Mouse (Mus musculus) B cell, adult 67 days (primary cell): ENCODE data around the gene Entpd5. TPM values are rescaled to one million over a fixed set of nuclear protein-coding genes. Genes with fewer than 3 reads are reported as not detected.

Experiments
- total RNA-seq, 2 experiments: library from RNA; stranded (reverse); gene quantifications; 4 replicates each; pipeline ENCODE4 v1.2.4; 2023

The Entpd5 gene
- total RNA-seq: 10 to 100 TPM; 31.3 to 33.4 TPM

GRCm38 (mm10) chr12:84408819-84409507 lies at the start of gene Entpd5, which contains the start of gene Bbof1:
TSS of gene Entpd5 (minus strand) at chr12:84409029.
TSS of gene Bbof1 (plus strand) at chr12:84409071.

DNA sequence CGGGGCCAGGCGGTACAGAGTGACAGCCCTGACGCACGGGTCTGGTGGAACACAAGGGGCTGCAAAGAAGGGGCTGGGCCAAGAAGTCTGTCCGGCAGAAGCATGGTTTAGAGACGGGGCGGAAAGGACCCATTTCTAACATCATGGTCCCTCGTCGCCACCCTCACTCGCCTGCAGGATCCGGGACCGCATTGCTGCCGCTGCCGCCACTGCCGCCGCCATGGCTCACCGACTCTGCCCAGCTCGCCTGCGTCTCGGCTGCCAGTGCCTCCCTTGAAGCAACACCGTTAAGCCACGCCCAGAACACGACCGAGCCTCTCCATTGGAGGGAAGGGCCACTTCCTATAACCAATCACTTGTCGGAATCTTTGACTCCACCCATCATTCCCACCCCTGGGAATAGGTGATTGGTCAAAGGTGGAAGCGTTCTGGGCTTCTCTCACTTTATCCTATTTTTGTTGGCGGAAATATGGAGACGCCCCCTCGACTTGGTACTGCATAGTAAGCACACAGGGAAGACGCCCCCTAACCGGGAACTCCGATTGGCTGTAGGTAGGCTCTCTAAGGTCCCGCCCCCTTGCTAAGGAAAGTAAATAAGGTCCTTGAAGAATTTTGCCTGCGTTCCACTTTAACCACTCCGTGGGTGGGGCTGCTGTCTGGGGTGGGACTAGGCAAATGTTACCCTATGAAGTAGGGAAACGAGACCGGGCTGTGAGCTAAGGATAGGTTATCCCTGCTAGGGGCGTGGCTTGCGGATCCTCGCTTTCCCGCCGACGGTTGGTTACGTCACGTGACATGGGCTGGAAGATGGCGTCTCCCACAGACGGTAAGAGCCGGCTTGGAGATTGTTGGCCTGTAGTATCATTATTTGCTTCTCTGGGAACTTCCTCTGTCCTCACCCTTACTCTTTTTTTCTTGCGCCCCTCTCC lies 42.2 kb upstream of the Entpd5 start, which contains the start of the genes Aldh6a1 and Lin52:
Aldh6a1 (minus strand) TSS at position 287 of the 929 bp plus-strand sequence.
Lin52 (plus strand) TSS at position 705 of the 929 bp plus-strand sequence.

GRCm38 (mm10) chr12:84416834-84417604 lies 8.2 kb upstream of the Entpd5 start, which contains the start of gene Rnf113a2:
TSS of gene Rnf113a2 (plus strand) at chr12:84417196.

DNA sequence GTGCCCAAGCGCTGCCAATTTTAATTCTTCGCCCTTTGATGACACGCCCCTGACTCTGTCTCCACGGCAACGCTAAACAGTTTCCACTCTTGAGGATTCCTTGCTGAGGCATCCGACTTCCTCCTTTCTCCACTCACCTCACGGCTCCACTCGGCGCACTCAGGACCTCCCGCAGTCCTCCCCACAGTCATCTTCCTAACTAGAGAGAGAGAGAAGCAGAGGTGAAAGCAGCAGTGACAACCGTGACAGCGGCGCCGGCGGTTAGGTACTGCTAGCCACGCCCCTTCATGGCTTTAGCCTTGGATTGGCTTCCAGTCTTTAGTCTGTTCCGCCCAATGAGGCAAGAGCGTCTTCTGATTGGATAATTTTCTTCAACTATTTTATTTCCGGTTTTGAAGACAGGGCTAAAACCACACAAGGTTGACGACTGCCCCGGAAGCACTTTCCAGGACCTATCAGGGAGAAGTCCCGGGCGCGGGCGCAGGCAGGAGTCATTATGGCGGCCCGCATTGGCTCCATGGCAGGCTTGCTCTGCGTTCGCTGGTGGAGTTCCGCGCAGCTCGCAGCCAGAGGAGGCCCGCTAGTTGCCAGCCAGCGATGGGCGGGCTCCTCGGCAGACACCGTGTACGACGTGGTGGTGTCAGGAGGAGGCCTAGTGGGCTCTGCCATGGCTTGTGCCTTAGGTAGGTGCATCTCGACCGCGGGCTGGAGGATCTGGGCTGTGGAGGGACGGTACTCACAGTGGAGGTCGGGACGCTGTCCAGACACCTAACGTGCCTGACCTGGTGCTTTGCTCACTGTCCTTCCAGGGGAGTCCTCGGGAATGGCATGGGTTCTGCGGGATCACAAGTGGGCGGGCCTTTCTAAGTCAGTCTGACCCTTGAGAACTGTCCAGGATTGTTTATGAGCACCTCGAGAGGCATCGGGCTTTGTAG lies 47.0 kb downstream of the Entpd5 start, which contains the start of the genes Coq6 and Fam161b:
Coq6 (plus strand) TSS at position 103 of the 935 bp plus-strand sequence.
Fam161b (minus strand) TSS at position 279 of the 935 bp plus-strand sequence.

Other genes with a start within 250 kb of the Entpd5 start
- gene Elmsan1, start 190.1 kb downstream of the Entpd5 start, total RNA-seq: 100 to 1,000 TPM; 170 to 178 TPM
- 10 to 100 TPM; 18.9 to 25.4 TPM for gene Ptgr2, start 123.8 kb downstream of the Entpd5 start, total RNA-seq
- gene Zfp410, start 92.2 kb downstream of the Entpd5 start, total RNA-seq: 10 to 100 TPM; 61.2 to 62.8 TPM
- 10 to 100 TPM; 28.9 to 38.9 TPM for gene Coq6, start 47.4 kb downstream of the Entpd5 start, total RNA-seq
- gene Fam161b, start 47.2 kb downstream of the Entpd5 start, total RNA-seq: 1 to 10 TPM; 1.7 TPM
- 1 to 10 TPM; 1.3 to 1.8 TPM for gene Bbof1, start within 50 bp of the Entpd5 start, total RNA-seq
- gene Rnf113a2, start 8.2 kb upstream of the Entpd5 start, total RNA-seq: 10 to 100 TPM; 43.1 to 45.4 TPM
- 10 to 100 TPM; 10.7 to 12.1 TPM for gene Aldh6a1, start 42.0 kb upstream of the Entpd5 start, total RNA-seq
- gene Lin52, start 42.4 kb upstream of the Entpd5 start, total RNA-seq: 10 to 100 TPM; 23.8 to 25.7 TPM
- gene Vsx2, start 160.7 kb upstream of the Entpd5 start, total RNA-seq: not detected
- gene Abcd4, start 208.4 kb upstream of the Entpd5 start, total RNA-seq: 10 to 100 TPM; 20.2 to 21.8 TPM
- gene Vrtn, start 232.0 kb upstream of the Entpd5 start, total RNA-seq: not detected